Mouse (Mus musculus): ENCODE data around the gene Vamp3. TPM values are rescaled to one million over a fixed set of nuclear protein-coding genes. Genes with fewer than 3 reads are reported as not detected.
A peak's percentile ranks its signal among the peaks of the same experiment; 100 is the strongest.

The Vamp3 gene
- polyA plus RNA-seq, 1 experiment from 2014 or later, result 131 TPM

- H3K36me3 ChIP-seq (ENCODE audit: control insufficient read depth, insufficient read depth, low read length), result peaks cover 3% of the 10 kb centered on the region; the same call in 1 of the 2 replicates
- no peaks in the 10 kb centered on the region for H3K27me3 ChIP-seq (ENCODE audit: control insufficient read depth, insufficient read depth, low read length)
- no peaks in the 10 kb centered on the region for H3K9me3 ChIP-seq (replicated peaks; ENCODE audit: control insufficient read depth, low read length)
- no peak overlapping the region for H3K4me2 ChIP-seq (ENCODE audit: low read depth, low read length)
- H3K4me1 ChIP-seq (ENCODE audit: control insufficient read depth, insufficient read depth, low read length), result no peaks in the 10 kb centered on the region
- no peak for ATAC-seq (ENCODE audit: insufficient read depth, low FRiP score)
- H3K27ac ChIP-seq (ENCODE audit: low read length), result no peak overlapping the region
- no peak overlapping the region for H3K4me3 ChIP-seq (replicated peaks; ENCODE audit: low read length)
- 87% methylated on average over 13 of the region's 13 CpGs for WGBS
- no peak overlapping the region for H3K9ac ChIP-seq (ENCODE audit: low read length)
Measured at GRCm38 (mm10) chr4:151005656-151006318, 52.0 kb downstream of the Vamp3 start.

- no peak overlapping the region for H3K9ac ChIP-seq (ENCODE audit: low read length)
- H3K4me2 ChIP-seq (ENCODE audit: low read depth, low read length), result 0 out of 2 replicates have a peak overlapping the region, but pooled peaks have one; percentile 13
- no peak overlapping the region for H3K4me3 ChIP-seq (replicated peaks; ENCODE audit: low read length)
- H3K27me3 ChIP-seq (ENCODE audit: control insufficient read depth, insufficient read depth, low read length), result no peaks in the 10 kb centered on the region
- H3K36me3 ChIP-seq (ENCODE audit: control insufficient read depth, insufficient read depth, low read length), result peaks cover 3% of the 10 kb centered on the region; the same call in 1 of the 2 replicates
- no peaks in the 10 kb centered on the region for H3K4me1 ChIP-seq (ENCODE audit: control insufficient read depth, insufficient read depth, low read length)
- H3K27ac ChIP-seq (ENCODE audit: low read length), result no peak overlapping the region
- WGBS, result 23% methylated on average over 13 of the region's 13 CpGs
- ATAC-seq (ENCODE audit: insufficient read depth, low FRiP score), result no peak
- H3K9me3 ChIP-seq (replicated peaks; ENCODE audit: control insufficient read depth, low read length), result no peaks in the 10 kb centered on the region
Measured at GRCm38 (mm10) chr4:151001397-151001796, 56.4 kb downstream of the Vamp3 start.

- Histone ChIP-seq H3K4me2 (ENCODE audit: low read depth, low read length) (no peak overlapping the region), H3K36me3 (ENCODE audit: control insufficient read depth, insufficient read depth, low read length) (no peaks in the 10 kb centered on the region), H3K27ac (ENCODE audit: low read length) (no peak overlapping the region), H3K9ac (ENCODE audit: low read length) (no peak overlapping the region), H3K4me1 (ENCODE audit: control insufficient read depth, insufficient read depth, low read length) (no peaks in the 10 kb centered on the region), H3K9me3 (replicated peaks; ENCODE audit: control insufficient read depth, low read length) (no peaks in the 10 kb centered on the region), H3K4me3 (replicated peaks; ENCODE audit: low read length) (no peak overlapping the region), H3K27me3 (ENCODE audit: control insufficient read depth, insufficient read depth, low read length) (no peaks in the 10 kb centered on the region)
- WGBS, result 92% methylated on average over 9 of the region's 9 CpGs
- no peak for ATAC-seq (ENCODE audit: insufficient read depth, low FRiP score)
Measured at GRCm38 (mm10) chr4:150998626-150999025, 59.1 kb downstream of the Vamp3 start.

Other genes starting within 250 kb of the Vamp3 start
- 29.4 and 30.8 TPM in 2 replicates for gene Errfi1, start 204.0 kb downstream of the Vamp3 start, polyA plus RNA-seq (2015; fragmentation: Nextera tagmentation; extraction: Ambion mirVana)
- 362 and 368 TPM in 2 replicates for gene Park7, start 143.5 kb downstream of the Vamp3 start, polyA plus RNA-seq (2015; fragmentation: Nextera tagmentation; extraction: Ambion mirVana)
- 0.84 and 1.3 TPM in 2 replicates for gene Tnfrsf9, start 143.4 kb downstream of the Vamp3 start, polyA plus RNA-seq (2015; fragmentation: Nextera tagmentation; extraction: Ambion mirVana)
- not detected in 2 replicates for gene Uts2, start 60.9 kb downstream of the Vamp3 start, polyA plus RNA-seq (2015; fragmentation: Nextera tagmentation; extraction: Ambion mirVana)
- gene Per3, start 13.3 kb downstream of the Vamp3 start, polyA plus RNA-seq (2015; fragmentation: Nextera tagmentation; extraction: Ambion mirVana), result 5.6 and 5.9 TPM in 2 replicates
- not detected in 2 replicates for gene Gm13090, start 31.6 kb upstream of the Vamp3 start, polyA plus RNA-seq (2015; fragmentation: Nextera tagmentation; extraction: Ambion mirVana)

Data from stomach, embryonic 16.5 days (tissue).